Mouse (Mus musculus): ENCODE data around the gene Agk. TPM values are rescaled to one million over a fixed set of nuclear protein-coding genes. Genes with fewer than 3 reads are reported as not detected.

Gene Agk
- total RNA-seq, 2 experiments from 2014 or later, result 44.9 to 45.6 TPM

GRCm38 (mm10) chr6:40371031-40371430 is 46.1 kb downstream of the Agk start:
- TF ChIP-seq CTCF (conservative IDR thresholded peaks at IDR 0.05), result no peak
- Histone ChIP-seq H3K27ac (no peak overlapping the region), H3K4me3 (no peak overlapping the region)
- DNase-seq (ENCODE audit: low spot score in 2 of 2), result no peak

GRCm38 (mm10) chr6:40380181-40380580 is 55.2 kb downstream of the Agk start:
- no peak for TF ChIP-seq CTCF (conservative IDR thresholded peaks at IDR 0.05)
- no peak for DNase-seq (ENCODE audit: low spot score in 2 of 2)
- H3K4me3 ChIP-seq, result no peak overlapping the region
- H3K27ac ChIP-seq, result no peak overlapping the region

GRCm38 (mm10) chr6:40381908-40382307 is 56.9 kb downstream of the Agk start:
- DNase-seq (ENCODE audit: low spot score in 2 of 2), result no peak
- H3K4me3 ChIP-seq, result no peak overlapping the region
- TF ChIP-seq CTCF (conservative IDR thresholded peaks at IDR 0.05), result no peak
- H3K27ac ChIP-seq, result no peak overlapping the region

- Histone ChIP-seq H3K27ac (no peak overlapping the region), H3K4me3 (no peak overlapping the region)
- DNase-seq (ENCODE audit: low spot score in 2 of 2), result no peak
- TF ChIP-seq CTCF (conservative IDR thresholded peaks at IDR 0.05), result no peak
Observed at GRCm38 (mm10) chr6:40385682-40386081, 60.7 kb downstream of the Agk start.

- no peak for TF ChIP-seq CTCF (conservative IDR thresholded peaks at IDR 0.05)
- no peak for DNase-seq (ENCODE audit: low spot score in 2 of 2)
Observed at GRCm38 (mm10) chr6:40388660-40389059, 63.7 kb downstream of the Agk start.

GRCm38 (mm10) chr6:40390975-40391374 is 66.0 kb downstream of the Agk start:
- Histone ChIP-seq H3K27ac (no peak overlapping the region), H3K4me3 (no peak overlapping the region)
- DNase-seq (ENCODE audit: low spot score in 2 of 2), result peak in 1 of 2 experiments; percentile 6
- TF ChIP-seq CTCF (conservative IDR thresholded peaks at IDR 0.05), result peak; percentile 53

More at GRCm38 (mm10) chr6:40388660-40389059, 63.7 kb downstream of the Agk start:
- Histone ChIP-seq H3K4me3 (no peak overlapping the region), H3K27ac (no peak overlapping the region)

GRCm38 (mm10) chr6:40393213-40393612 is 68.2 kb downstream of the Agk start:
- Histone ChIP-seq H3K4me3 (no peak overlapping the region), H3K27ac (peak overlapping the region; percentile 21; the same call in 1 of the 2 replicates)
- TF ChIP-seq CTCF (conservative IDR thresholded peaks at IDR 0.05), result peak; percentile 90
- DNase-seq (ENCODE audit: low spot score in 2 of 2), result peak; percentile 89 to 92

GRCm38 (mm10) chr6:40402031-40402430 is 77.1 kb downstream of the Agk start:
- no peak overlapping the region for H3K27ac ChIP-seq
- H3K4me3 ChIP-seq, result no peak overlapping the region
- no peak for TF ChIP-seq CTCF (conservative IDR thresholded peaks at IDR 0.05)
- peak in 1 of 2 experiments; percentile 2 for DNase-seq (ENCODE audit: low spot score in 2 of 2)

- Histone ChIP-seq H3K4me3 (no peak overlapping the region), H3K27ac (no peak overlapping the region; the same call in 1 of the 2 replicates)
- DNase-seq (ENCODE audit: low spot score in 2 of 2), result peak; percentile 15 to 17
- no peak for TF ChIP-seq CTCF (conservative IDR thresholded peaks at IDR 0.05)
Observed at GRCm38 (mm10) chr6:40403640-40404285, 78.8 kb downstream of the Agk start.

- Histone ChIP-seq H3K4me3 (no peak overlapping the region), H3K27ac (no peak overlapping the region)
- TF ChIP-seq CTCF (conservative IDR thresholded peaks at IDR 0.05), result no peak
- no peak for DNase-seq (ENCODE audit: low spot score in 2 of 2)
Observed at GRCm38 (mm10) chr6:40411085-40411484, 86.1 kb downstream of the Agk start.

- H3K27ac ChIP-seq, result no peak overlapping the region
- no peak for DNase-seq (ENCODE audit: low spot score in 2 of 2)
- H3K4me3 ChIP-seq, result no peak overlapping the region
- no peak for TF ChIP-seq CTCF (conservative IDR thresholded peaks at IDR 0.05)
Observed at GRCm38 (mm10) chr6:40413046-40413445, 88.1 kb downstream of the Agk start.

- no peak for TF ChIP-seq CTCF (conservative IDR thresholded peaks at IDR 0.05)
- Histone ChIP-seq H3K4me3 (no peak overlapping the region), H3K27ac (no peak overlapping the region)
- no peak for DNase-seq (ENCODE audit: low spot score in 2 of 2)
Observed at GRCm38 (mm10) chr6:40413565-40413964, 88.6 kb downstream of the Agk start.

GRCm38 (mm10) chr6:40415799-40416198 is 90.8 kb downstream of the Agk start:
- no peak for TF ChIP-seq CTCF (conservative IDR thresholded peaks at IDR 0.05)
- no peak overlapping the region; the same call in 1 of the 2 replicates for H3K27ac ChIP-seq
- no peak overlapping the region for H3K4me3 ChIP-seq
- no peak for DNase-seq (ENCODE audit: low spot score in 2 of 2)

- no peak overlapping the region for H3K4me3 ChIP-seq
- no peak for DNase-seq (ENCODE audit: low spot score in 2 of 2)
Observed at GRCm38 (mm10) chr6:40418386-40418785, 93.4 kb downstream of the Agk start.

More at GRCm38 (mm10) chr6:40418386-40418785, 93.4 kb downstream of the Agk start:
- H3K27ac ChIP-seq, result no peak overlapping the region
- TF ChIP-seq CTCF (conservative IDR thresholded peaks at IDR 0.05), result no peak
